Mouse (Mus musculus): Measurements from ENCODE around the gene Fastkd3. TPM values are rescaled to one million over a fixed set of nuclear protein-coding genes. Genes with fewer than 3 reads are reported as not detected.
"Not testable (repeated sequence)": the region's sequence is repeated elsewhere in the genome, so short reads cannot be mapped to it uniquely, and the experiment has no call there.

Fastkd3 gene
- 10 to 100 TPM in 1 of 4 experiments, 1 to 10 TPM in 3; 8.7 to 13.0 (median 9.3) TPM for total RNA-seq (2022)

DNA sequence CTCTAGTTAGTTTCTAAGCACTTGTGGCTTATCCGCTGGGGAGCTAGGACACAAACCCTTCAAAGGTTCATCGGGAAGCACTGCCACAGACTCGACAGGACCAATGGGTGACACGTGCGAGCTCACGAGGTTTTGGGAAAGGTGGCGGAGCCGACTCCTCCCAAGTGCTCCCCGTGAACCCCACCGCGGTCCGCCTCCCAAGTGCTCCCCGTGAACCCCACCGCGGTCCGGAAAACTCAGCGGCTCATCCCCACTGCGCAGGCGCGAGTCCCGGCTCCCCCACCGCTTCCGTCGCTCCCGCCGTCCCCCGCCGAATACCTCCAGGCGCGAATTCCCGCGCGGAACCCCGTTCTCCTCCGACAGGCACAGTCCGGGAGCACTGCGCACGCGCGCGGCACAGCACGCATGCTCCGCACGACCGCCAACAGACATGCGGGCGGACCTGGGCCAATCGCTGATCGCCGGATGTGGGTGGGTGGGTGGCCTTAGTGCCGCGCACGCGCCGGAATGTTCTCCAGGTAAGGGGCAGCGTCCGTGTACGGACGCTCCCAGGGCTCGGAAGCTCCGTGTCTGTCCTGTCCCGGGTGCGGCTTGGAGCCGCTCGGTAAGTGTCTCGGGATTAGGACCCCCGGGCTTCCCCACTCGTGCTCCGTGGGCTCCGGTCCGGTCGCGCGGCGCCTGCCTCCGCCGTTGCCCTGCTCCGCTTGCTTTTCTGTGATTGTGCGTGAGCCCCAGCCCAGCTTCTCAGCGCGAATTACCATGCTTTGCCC is at the start of gene Fastkd3, which contains the start of gene Mtrr:
Gene Fastkd3 (plus strand): TSS at position 488 of the 770 bp plus-strand sequence.
Gene Mtrr (minus strand): TSS at position 403 of the 770 bp plus-strand sequence.
- peak; percentile 96 for DNase-seq (ENCODE audit: low spot score)

DNA sequence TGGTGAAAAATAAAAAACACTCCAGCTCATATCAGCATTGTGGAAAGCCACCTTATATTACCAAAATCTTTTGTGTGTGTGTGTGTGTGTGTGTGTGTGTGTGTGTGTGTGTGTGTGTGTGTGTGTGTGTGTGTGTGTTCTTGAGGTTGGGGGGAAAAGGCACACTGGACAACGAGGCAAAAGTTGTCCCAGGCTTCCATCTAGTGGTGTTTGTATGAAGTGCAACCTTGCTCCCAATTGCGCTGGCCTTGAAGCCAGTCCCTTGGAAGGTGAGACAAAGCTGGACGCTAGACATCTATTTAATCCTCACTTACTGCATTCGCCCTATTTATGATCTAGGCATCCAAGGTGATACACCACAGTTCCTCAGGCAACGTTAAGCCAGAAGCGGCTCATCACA is 28.6 kb upstream of the Fastkd3 start:
- DNase-seq (ENCODE audit: low spot score), result not testable (repeated sequence)

DNA sequence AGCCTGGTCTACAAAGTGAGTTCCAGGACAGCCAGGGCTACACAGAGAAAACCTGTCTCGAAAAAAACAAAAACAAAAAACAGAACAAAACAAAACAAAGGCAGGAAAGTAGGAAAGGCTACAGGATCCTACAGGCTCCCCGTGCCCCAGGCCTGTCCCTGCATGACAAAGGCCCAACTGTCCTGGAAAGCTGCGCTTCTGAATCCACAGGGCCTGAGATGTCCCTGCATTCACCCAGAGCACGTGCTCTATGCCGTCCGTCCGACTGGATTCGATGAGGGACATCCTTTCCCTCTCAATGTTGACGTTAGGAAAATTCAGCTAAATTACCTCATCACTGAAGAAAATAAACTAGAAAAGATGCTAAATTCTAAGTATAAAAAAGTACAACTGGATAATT is 13.9 kb upstream of the Fastkd3 start:
- DNase-seq (ENCODE audit: low spot score), result no peak

DNA sequence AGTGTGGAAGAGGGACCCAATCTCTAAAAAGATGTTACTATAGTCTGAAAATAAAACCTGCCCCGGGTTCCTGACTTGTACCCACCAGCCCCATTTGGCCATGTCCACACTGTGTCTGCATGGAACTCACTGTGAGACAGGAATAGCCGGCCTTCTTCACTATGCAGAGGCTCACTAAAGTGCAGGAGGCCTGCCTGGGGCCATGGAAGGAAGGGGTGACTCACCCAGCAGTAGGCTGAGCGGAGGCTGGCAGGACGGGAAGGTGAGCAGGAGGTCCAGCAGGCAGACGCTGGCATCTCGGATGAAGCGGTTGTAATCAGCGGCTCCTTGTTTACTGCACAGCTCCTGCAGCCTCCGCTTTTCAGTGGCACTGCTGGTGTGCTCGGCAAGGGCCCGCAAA is 13.5 kb upstream of the Fastkd3 start:
- no peak for DNase-seq (ENCODE audit: low spot score)

DNA sequence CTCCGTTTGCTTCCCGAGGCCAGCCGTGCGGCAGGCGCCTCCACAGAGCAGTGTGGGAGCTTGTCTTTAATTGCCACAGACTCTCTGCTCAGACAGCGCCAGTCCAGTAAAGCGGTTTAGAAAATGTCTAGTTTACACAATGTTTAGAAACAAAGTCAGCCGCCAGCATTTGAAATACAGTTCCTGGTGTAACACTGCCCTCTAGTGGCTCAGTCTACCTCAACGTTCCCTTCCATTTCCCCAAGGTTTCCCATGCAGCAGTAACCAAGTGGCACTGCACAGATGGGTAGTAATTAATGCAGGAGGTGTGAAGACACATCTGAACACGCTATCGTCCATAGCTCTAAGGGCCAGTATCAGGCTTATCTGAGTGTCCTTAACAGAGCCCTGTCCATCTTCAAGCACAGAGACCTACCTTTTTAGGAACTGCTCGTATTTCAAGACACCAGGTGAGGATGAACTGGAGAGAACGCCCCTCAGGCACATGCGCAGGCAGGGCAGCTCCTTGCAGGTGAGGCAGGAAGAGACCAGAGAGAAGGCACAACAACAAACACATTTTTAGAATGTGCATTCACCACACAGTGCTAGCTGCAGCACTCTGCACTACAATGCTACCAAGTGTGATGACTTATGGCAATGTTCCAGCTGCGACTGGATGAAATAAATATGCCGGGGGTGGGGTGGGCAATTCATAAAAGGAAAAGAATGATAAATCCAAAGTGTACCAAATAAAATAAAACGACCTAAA is 12.3 kb upstream of the Fastkd3 start:
- peak; percentile 24 for DNase-seq (ENCODE audit: low spot score)

DNA sequence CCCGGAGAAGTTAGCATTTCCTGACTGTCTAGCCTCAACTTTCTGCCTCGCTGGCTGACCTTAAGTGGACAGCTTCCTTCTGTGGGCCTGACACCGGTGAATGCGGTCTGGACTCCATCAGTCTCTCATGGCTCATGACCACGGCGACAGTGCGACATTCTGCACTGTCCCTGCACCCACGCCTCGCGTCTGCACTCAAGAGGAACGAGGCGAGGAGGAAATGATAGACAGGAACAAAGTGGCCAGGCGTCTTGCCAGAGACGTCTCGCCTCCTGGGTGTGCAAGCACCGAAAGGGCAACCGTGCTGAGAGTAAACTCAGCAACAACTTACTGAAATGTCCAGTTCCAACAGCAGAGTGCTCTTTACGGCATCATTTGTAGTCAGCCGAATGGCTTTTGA is 9.8 kb upstream of the Fastkd3 start:
- DNase-seq (ENCODE audit: low spot score), result peak; percentile 23

DNA sequence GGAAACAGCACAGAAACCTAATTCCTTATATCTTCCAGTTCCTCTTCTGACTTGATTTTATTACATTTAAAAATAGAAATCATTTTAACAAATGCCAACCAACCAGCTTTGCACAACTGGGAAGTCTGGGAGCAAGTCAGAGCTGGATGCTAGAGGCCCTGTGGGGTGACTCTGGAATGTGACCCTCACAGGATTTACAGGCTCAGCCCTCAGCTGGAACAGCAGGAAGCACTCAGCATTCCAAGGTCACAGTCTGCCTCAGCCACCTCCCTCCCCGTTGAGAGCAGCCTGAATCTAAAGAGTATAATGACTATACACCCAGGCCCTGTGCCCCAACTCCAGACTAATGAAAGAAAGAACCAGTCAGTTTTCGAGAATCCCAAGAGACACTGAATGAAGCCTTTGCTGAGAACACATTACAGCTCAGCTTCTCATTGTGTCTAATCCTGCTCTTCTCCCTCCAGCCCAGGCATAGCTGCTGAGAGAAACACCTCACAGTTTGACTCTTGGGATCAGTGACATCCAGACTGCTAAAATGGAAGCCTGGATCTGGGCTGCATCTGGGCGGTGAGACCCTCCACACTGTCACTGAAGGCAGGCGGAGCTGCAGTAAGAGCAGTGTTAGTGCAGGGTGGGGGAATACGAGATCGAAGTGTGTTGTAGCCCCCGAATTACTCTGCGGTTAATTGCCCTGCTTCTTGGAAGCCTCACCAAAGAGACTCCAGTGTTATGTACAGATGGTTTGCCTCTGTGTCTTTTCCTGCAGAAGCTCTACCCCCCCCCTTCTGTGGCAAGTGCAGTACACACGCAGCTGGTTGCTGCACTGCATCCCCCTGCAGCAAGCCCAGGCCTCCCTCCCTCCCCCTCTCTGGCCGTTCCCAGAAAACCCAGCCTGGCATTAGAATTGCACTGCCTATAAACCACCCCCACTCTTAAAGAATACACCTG is 8.8 kb upstream of the Fastkd3 start:
- no peak for DNase-seq (ENCODE audit: low spot score)

DNA sequence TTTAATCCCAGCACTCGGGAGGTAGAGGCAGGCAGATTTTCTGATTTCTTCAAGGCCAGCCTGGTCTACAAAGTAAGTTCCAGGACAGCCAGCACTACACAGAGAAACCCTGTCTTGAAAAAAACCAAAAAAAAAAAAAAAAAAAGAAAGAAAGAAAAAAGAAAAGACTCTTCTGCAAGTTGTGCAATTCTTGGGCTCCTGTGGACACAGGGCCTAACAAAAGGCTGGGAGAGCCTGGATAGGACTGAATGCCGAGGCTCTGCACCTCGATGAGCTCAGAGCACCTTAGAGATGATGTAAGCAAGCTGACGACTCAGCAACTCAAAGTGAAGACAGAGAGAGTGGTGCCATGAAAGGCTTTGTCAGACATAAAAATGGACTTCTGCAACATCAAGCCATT is 7.6 kb upstream of the Fastkd3 start:
- DNase-seq (ENCODE audit: low spot score), result no peak

DNA sequence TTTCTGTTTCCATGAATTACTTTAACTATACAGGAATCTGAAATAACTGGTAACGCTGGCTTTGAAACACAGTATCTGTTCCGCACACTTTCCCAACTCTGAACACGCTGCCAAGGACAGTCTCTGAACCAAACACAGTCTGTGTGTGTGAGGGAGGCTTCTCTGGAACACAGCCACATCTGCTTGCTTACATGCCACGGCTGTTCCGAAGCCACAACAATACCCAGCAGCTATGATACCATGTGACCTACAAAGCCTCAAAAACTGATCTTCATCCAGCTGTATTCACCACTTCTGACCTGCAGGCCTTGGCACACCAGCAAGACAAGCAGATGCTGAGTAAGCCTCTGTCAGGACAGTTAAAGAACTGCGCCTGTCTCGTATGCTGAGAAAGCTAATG is 4.1 kb upstream of the Fastkd3 start:
- DNase-seq (ENCODE audit: low spot score), result peak; percentile 10

DNA sequence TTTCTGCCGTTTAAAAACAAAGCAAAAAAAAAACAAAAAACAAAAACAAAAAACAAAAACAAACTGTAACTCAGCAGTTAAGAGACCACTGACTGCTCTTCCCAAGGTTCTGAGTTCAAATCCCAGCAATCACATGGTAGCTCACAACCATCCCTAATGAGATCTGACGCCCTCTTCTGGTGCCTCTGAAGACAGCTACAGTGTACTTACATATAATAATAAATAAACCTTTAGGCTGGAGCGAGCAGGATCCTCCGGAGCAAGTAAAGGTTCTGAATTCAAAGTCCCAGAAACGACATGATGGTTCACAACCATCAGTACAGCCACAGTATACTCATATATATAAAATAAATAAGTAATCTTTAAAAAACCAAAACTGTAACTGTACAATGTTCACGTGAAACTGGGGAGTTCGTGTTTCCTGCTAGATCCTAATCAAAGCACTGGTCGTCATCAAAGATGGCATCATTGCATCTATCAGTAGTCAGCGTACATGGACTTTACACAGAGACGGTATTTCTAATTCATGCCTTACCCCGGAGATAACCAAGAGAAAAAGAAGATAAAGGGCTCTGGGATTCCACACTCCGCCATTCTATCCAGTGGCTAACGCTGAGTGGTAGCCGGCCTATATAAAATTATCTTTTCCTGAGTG is 821 bp upstream of the Fastkd3 start:
- no peak for DNase-seq (ENCODE audit: low spot score)

DNA sequence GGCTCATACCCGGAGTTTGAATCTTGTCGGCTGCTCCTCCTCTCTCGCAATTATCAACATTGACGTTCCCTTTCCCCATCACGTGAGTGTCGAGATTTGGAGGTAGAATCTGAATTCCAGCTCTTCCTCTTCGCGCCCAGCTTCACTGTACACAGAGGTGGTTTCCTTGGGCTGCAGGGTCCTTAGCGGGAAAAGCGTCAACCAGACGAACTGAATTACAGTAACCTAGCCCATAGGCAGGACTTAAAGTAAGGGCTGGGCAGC is 415 bp downstream of the Fastkd3 start:
- no peak for DNase-seq (ENCODE audit: low spot score)

DNA sequence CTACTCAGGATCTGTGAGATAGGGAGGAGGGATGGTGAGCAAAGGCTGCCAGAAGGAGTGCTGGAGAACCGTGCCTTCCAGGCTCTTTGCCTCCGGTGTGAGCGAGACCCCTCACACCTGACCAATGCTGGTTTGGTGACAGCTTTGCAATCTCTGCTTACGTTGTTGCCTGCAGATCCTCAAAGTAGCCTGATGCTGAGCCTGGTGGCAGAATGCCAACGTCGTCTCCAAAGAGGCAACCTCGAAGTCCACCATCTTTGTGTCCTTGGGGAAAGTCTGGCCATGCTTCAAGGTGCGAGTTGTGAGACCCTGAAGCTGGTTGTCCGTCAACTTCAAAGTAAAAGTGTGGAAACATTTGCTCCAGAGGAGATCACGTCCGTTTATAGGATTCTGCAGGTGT is 1.9 kb downstream of the Fastkd3 start:
- DNase-seq (ENCODE audit: low spot score), result no peak

DNA sequence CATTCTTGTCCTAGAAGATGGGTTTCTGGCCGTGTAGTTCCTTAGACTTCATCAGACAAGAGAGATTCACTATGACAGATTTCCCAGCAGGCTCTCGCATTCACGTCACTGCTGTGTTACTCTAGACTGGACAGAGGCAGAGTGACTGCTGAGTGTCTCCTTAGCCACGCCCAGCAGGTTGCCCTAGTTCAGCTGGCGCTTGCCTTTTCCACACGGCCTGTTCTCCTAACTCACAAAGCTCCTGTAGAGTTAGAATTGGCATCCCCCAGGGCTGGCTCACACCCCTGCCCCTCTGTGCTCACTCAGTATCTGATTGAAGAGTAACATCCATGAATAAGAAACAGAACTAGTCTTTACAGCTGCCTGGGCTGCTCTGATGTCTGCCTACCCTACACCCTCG is 3.4 kb downstream of the Fastkd3 start:
- DNase-seq (ENCODE audit: low spot score), result no peak

DNA sequence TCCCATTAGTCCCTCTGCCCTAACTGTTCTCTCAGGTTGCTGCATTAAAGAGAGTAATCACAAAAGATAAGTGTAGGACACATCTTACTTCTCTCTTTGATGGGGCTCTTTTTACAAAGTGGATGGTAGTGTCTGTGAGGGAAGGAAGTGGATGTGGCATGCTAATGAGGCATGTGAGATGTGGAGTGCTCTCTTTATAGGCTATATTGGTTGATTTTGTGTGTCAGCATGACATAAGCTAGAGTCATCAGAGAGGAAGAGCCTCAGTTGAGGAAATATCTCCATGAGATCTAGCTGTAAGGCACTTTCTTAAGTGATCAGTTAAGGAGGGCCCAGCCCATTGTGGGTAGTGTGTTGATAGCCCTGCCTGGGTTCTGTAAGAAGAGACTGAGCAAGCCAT is 6.3 kb downstream of the Fastkd3 start:
- DNase-seq (ENCODE audit: low spot score), result no peak

DNA sequence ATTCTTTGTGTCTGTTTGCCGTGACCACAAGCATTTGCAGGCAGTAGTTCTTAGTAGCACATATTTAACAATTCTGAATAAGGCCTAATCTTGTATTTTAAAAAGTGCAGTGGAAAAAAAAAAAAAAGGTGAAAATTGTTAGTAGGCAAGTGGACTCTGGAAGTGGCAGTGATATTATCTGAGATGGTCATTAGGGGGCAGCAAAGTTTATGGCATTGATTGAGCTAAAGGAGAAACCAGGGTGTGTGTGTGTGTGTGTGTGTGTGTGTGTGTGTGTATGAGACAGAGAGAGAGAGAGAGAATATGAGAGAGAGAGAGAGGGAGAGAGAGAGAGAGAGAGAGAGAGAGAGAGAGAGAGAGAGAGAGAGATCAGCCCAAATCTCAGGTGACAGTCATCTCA is 11.8 kb downstream of the Fastkd3 start:
- DNase-seq (ENCODE audit: low spot score), result no peak

DNA sequence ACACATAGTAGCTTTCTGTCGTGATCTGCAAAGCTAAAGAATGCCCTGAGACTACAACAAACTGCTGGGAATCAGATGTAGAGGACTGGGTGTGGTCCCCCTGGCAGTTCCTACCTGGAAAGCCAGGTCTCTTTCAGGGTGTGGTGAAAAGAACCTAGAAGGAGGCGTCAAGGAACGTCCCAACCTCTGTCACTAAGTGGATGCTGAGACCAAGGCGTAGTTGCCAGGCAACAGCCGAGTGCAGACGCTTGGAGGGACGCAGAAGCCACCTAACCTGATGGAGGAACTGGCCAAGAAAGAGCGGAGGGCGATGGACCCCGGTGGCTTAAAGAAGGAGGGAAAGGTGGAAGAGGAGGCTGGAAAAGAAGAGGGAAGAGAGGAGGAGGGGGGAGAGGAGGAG is 15.2 kb downstream of the Fastkd3 start, which contains the start of gene 1700001L19Rik:
Gene 1700001L19Rik (plus strand): TSS at position 223 of the 400 bp plus-strand sequence.
- no peak for DNase-seq (ENCODE audit: low spot score)

DNA sequence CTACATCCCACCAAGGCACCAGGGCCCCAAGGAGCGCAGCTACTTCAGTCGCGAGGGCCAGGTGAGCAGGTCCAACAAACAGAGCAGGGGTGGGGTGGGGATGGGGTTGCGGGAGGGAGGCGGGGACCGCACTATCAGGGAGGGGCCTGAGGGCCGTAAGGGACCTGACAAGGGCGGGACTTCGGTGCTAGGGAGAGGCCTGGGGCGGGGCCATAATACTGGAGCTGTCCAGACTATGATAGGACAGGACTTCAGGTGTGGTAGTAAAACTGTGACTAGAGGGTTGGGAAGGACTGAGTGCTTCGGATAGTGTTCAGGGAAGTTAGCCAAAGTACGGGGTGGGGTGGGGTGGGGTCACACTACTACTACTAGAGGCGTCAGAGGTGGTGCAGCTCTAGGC is 15.6 kb downstream of the Fastkd3 start:
- DNase-seq (ENCODE audit: low spot score), result no peak

DNA sequence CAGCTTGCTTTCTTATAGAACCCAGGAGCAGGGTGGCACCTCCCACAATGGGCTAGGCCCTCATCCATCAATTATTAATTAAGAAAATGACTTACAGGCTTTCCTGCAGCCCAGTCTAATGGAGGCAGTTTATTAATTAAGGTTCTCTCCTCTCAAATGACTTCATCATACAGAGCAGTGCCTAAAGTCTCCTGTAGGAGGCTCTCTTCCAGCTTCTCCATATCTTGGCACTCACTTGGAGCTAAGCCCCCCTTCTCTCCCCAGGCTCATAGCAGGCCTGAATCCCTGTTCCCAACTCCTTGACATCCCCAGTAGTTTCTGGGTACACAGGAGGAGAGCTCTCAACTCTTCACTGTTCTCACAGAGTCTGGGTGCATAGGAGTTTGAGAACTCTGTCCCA is 16.9 kb downstream of the Fastkd3 start:
- DNase-seq (ENCODE audit: low spot score), result no peak

DNA sequence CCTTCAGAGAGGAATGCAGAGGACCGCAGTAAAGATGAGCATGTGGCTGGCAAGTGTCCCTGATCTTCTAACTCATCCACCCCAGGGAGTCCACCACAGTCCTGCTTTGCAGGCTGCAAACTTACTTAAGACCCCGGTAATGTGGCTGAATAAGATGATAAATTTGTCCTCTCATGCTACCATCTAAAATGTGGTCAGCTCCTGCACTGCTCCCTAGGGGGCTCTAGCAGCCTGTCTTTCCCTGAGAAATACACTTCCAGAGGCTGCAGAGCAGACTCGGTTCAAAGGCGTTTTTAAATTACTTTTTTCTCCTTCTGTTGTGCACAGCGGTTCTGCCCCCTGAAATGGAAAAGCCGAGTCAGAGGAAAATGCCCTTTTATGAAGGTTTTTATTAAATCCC is 19.1 kb downstream of the Fastkd3 start:
- DNase-seq (ENCODE audit: low spot score), result no peak

DNA sequence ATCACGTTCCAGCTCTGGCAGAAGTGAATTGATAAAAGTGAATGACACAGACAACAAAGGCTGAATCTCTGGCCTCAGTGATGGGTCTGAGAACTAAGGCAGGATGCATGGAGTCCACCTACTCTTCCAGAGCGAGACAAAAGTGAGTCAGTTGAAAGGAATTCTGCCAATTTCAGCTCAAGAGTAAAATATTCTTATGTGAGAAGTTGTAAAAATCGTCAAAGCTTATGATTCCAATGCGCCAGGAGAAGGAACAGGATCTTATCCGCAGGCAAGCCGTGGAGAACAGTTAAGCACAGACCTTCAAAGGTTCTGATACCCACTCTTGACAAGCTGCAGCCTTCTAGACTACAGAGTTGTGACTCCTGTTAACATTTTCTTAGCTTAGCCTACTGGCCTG is 21.1 kb downstream of the Fastkd3 start:
- DNase-seq (ENCODE audit: low spot score), result no peak

DNA sequence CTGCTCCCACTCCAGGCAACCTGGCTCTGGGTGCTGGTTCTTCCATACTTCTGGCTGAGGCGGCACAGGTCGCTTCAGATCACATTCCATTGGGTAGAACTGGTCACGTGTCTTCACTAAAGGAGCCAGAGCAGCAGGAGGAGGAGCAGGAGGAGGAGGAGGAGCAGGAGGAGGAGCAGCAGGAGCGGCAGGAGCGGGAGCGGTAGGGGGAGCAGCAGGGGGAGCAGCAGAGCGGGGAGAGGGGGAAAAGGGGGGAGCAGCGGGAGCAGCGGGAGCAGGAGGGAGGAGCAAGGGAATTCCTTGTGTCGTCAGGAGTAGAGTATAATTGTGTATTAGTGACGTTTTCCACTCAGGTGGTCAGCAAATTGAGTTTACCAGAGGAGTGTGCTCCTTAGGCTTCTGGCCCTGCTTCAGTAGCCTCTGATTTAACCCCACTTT is 23.7 kb downstream of the Fastkd3 start:
- DNase-seq (ENCODE audit: low spot score), result peak; percentile 19
